Mouse (Mus musculus) spleen, adult 2 months (tissue): ENCODE measurements around the gene Rufy2. TPM values are rescaled to one million over a fixed set of nuclear protein-coding genes. Genes with fewer than 3 reads are reported as not detected.

ENCODE experiments used
- DNase-seq, 2 experiments: peaks; one replicate each; pipeline versions ENCODE4 v3.0.0 to v3.0.0-alpha.2; 2012 to 2021; ENCODE audit warnings: low spot score in 2 of 2, low read depth in 1 of 2
- H3K27ac ChIP-seq: fragments of 200-500 bp; 2 replicates; pipeline ENCODE4 v1.5.1; 2012; ENCODE audit warnings: low read length, inconsistent platforms; ENCODE audit not compliant: insufficient read depth
- H3K27me3 ChIP-seq: fragments of 200-500 bp; 2 replicates; pipeline ENCODE4 v1.6.1; 2012; ENCODE audit warnings: mild to moderate bottlenecking, moderate library complexity, low read length, inconsistent platforms; ENCODE audit not compliant: control insufficient read depth, insufficient read depth
- H3K36me3 ChIP-seq: fragments of 200-500 bp; 2 replicates; pipeline ENCODE4 v1.6.1; 2012; ENCODE audit warnings: mild to moderate bottlenecking, low read length, inconsistent platforms; ENCODE audit not compliant: control insufficient read depth, insufficient read depth
- H3K4me1 ChIP-seq: fragments of 200-500 bp; 2 replicates; pipeline ENCODE4 v1.6.1; 2011; ENCODE audit warnings: inconsistent platforms; ENCODE audit not compliant: control insufficient read depth, insufficient read depth, insufficient read length
- H3K4me3 ChIP-seq: fragments of 200-500 bp; 2 replicates; pipeline ENCODE4 v1.5.1; 2011; ENCODE audit warnings: mild to moderate bottlenecking, inconsistent platforms; ENCODE audit not compliant: insufficient read depth, insufficient read length; ENCODE audit errors: extremely low read depth
- CTCF ChIP-seq: fragments of 200-500 bp; IDR thresholded peaks from 2 replicates; pipeline ENCODE4 v1.5.1; 2011; ENCODE audit warnings: mild to moderate bottlenecking, inconsistent platforms; ENCODE audit not compliant: insufficient read depth, insufficient read length, insufficient replicate concordance; ENCODE audit errors: extremely low read depth
- POLR2A ChIP-seq: fragments of 200-500 bp; IDR thresholded peaks from 2 replicates; pipeline ENCODE4 v1.6.1; 2011; ENCODE audit warnings: low read depth, low read length, inconsistent platforms
- WGBS: fragments of 180-500 bp; shearing (Covaris S2); methylation state at CpG from one replicate; pipeline ENCODE4 v1.1.7; 2018; 5-methylcytosine and 5-hydroxymethylcytosine counted together
- polyA plus RNA-seq: library from polyadenylated mRNA; depleted of rRNA; stranded (reverse); fragments of >200 nt; gene quantifications from 2 replicates; pipeline ENCODE4 v1.2.3, GENCODE M21; 2012

Gene Rufy2
- polyA plus RNA-seq, 1 experiment, result 3.0 TPM

GRCm38 (mm10) chr10:63013476-63013875 is 33.5 kb downstream of the Rufy2 start:
- peaks cover 36% of the 10 kb centered on the region for H3K36me3 ChIP-seq
- no peaks in the 10 kb centered on the region for H3K27me3 ChIP-seq
- DNase-seq, result no peak
- 77% methylated on average over 3 of the region's 3 CpGs for WGBS
- H3K27ac ChIP-seq, result no peak overlapping the region
- TF ChIP-seq CTCF (no peak), POLR2A (no peak)
- H3K4me3 ChIP-seq, result no peak overlapping the region
- H3K4me1 ChIP-seq, result no peaks in the 10 kb centered on the region

GRCm38 (mm10) chr10:63014168-63014567 is 34.1 kb downstream of the Rufy2 start:
- peaks cover 36% of the 10 kb centered on the region for H3K36me3 ChIP-seq
- no peaks in the 10 kb centered on the region for H3K4me1 ChIP-seq
- DNase-seq, result no peak
- H3K4me3 ChIP-seq, result no peak overlapping the region
- 96% methylated on average over 9 of the region's 9 CpGs for WGBS
- H3K27me3 ChIP-seq, result no peaks in the 10 kb centered on the region
- TF ChIP-seq CTCF, result no peak
- no peak for TF ChIP-seq POLR2A
- H3K27ac ChIP-seq, result no peak overlapping the region

- H3K36me3 ChIP-seq, result peaks cover 14% of the 10 kb centered on the region
- no peak for DNase-seq
- H3K27me3 ChIP-seq, result no peaks in the 10 kb centered on the region
- 92% methylated on average over 6 of the region's 6 CpGs for WGBS
- H3K4me3 ChIP-seq, result no peak overlapping the region
- H3K27ac ChIP-seq, result no peak overlapping the region
- no peak for TF ChIP-seq POLR2A
- TF ChIP-seq CTCF, result no peak
- H3K4me1 ChIP-seq, result peaks cover 6% of the 10 kb centered on the region
Measured at GRCm38 (mm10) chr10:63019304-63019703, 39.3 kb downstream of the Rufy2 start.

GRCm38 (mm10) chr10:63021702-63022101 is 41.7 kb downstream of the Rufy2 start:
- no peak overlapping the region for H3K27ac ChIP-seq
- 30% methylated on average over 4 of the region's 4 CpGs for WGBS
- no peak for TF ChIP-seq POLR2A
- no peak for TF ChIP-seq CTCF
- no peaks in the 10 kb centered on the region for H3K27me3 ChIP-seq
- H3K4me3 ChIP-seq, result no peak overlapping the region
- DNase-seq, result no peak
- H3K4me1 ChIP-seq, result peaks cover 11% of the 10 kb centered on the region
- H3K36me3 ChIP-seq, result peaks cover 3% of the 10 kb centered on the region; the same call in 1 of the 2 replicates

- Histone ChIP-seq H3K27me3 (no peaks in the 10 kb centered on the region), H3K36me3 (0 out of 2 replicates have a peak, but pooled peaks cover 2% of the 10 kb centered on the region), H3K27ac (peak overlapping the region; percentile 92), H3K4me3 (peak overlapping the region; percentile 64), H3K4me1 (peaks cover 11% of the 10 kb centered on the region)
- no peak for DNase-seq
- under 1% methylated on average over 27 of the region's 27 CpGs for WGBS
- TF ChIP-seq CTCF (no peak), POLR2A (no peak)
Measured at GRCm38 (mm10) chr10:63022541-63023120, 42.6 kb downstream of the Rufy2 start.

GRCm38 (mm10) chr10:63023121-63023748 is 43.2 kb downstream of the Rufy2 start:
- TF ChIP-seq POLR2A (no peak), CTCF (no peak)
- no peaks in the 10 kb centered on the region for H3K27me3 ChIP-seq
- H3K4me1 ChIP-seq, result peaks cover 11% of the 10 kb centered on the region
- no peaks in the 10 kb centered on the region for H3K36me3 ChIP-seq
- WGBS, result under 1% methylated on average over 67 of the region's 68 CpGs
- peak; percentile 22 to 53 for DNase-seq
- H3K27ac ChIP-seq, result peak overlapping the region; percentile 92
- peak overlapping the region; percentile 64 for H3K4me3 ChIP-seq

GRCm38 (mm10) chr10:63023749-63024579 is 43.9 kb downstream of the Rufy2 start, which contains the start of the genes Hnrnph3 and Pbld2:
Gene Hnrnph3 (minus strand): TSS chr10:63024217.
Gene Pbld2 (plus strand): TSS chr10:63024315.
- Histone ChIP-seq H3K27me3 (no peaks in the 10 kb centered on the region), H3K4me1 (peaks cover 11% of the 10 kb centered on the region), H3K36me3 (no peaks in the 10 kb centered on the region), H3K4me3 (peak within 1 kb of the TSS; percentile 64), H3K27ac (peak within 1 kb of the TSS; percentile 93)
- DNase-seq, result peak; percentile 95 to 98
- WGBS, result under 1% methylated on average over 59 of the region's 69 CpGs
- TF ChIP-seq CTCF, result no peak
- peak; percentile 62 for TF ChIP-seq POLR2A
